Mouse (Mus musculus) spleen, postnatal 14 days (tissue): ENCODE results near the gene Acaca.

ENCODE experiments used
- DNase-seq, 2 experiments: peaks; one replicate each; pipeline ENCODE4 v3.0.0; 2021 to 2022; ENCODE audit warnings: low spot score in 2 of 2

Gene Acaca

GRCm38 (mm10) chr11:84128943-84129798 is at the start of gene Acaca, which contains the start of gene Tada2a:
Gene Acaca, plus strand, starts transcription at chr11:84129672.
Gene Tada2a, minus strand, starts transcription at chr11:84129600.
- peak; percentile 45 to 73 for DNase-seq

- no peak for DNase-seq
These were observed 49.6 kb upstream of the Acaca start for GRCm38 (mm10) chr11:84079887-84080286.

- DNase-seq = no peak
These were observed 49.1 kb upstream of the Acaca start for GRCm38 (mm10) chr11:84080327-84080726.

DNA sequence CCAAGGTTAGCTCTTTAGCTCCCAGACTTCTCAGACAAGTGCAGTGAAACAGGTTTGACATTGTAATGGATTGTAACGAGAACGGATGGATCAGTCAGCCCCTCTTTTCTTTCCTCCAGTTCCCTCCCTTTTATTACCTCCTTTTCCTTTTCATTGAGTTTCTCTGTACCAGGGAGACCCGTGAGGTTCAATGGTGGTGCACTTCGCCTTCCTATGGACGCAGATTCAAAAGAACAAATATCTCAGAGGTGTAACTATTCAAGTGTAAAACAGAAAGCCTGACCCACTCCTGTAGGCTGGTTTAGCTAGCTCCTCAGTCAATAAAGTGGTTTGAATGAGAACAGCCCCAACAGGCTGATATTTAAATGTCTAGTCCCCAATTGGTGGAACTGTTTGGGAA is 47.6 kb upstream of the Acaca start:
- no peak for DNase-seq

GRCm38 (mm10) chr11:84090572-84090971 is 38.9 kb upstream of the Acaca start:
- DNase-seq = no peak

GRCm38 (mm10) chr11:84095084-84095483 is 34.4 kb upstream of the Acaca start:
- no peak for DNase-seq

DNA sequence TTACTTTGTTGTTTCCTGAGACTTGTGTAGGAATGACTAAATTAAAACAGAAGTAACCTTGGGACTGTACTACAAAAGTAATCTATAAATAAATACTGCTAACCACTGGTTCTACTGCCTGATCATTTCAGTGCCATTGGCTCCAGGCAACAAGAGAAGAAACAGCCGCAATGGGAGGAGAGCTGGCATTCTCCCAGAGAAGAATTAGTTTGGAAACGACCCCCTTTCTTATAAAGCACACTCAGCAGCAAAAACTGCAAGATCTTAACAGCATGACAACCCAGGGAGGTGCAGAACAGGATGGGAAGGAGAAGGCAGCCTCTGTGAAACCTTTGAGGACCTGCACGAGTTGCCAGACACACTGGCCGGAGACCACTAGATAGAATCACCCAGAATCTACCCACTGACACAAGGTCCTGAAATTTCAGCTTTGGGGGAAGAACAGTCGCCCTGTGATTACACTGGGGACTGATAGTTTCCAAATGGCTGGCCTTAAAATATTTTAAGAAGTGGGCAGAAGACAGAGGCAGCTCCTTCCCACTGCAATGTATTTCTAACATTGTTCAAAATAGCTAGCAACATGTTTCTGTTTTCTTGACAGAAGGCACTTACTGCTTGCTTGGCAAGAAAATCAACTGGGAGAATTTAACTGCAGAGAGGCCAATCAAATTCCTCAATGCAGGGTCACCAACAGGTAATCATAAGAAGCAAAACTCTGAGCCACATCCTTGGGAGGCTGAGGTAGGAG is 32.0 kb upstream of the Acaca start:
- no peak for DNase-seq

GRCm38 (mm10) chr11:84101182-84101581 is 28.3 kb upstream of the Acaca start:
- no peak for DNase-seq

GRCm38 (mm10) chr11:84104036-84104435 is 25.4 kb upstream of the Acaca start:
- DNase-seq = no peak

- DNase-seq = no peak
These were observed 22.3 kb upstream of the Acaca start for GRCm38 (mm10) chr11:84107137-84107536.

DNA sequence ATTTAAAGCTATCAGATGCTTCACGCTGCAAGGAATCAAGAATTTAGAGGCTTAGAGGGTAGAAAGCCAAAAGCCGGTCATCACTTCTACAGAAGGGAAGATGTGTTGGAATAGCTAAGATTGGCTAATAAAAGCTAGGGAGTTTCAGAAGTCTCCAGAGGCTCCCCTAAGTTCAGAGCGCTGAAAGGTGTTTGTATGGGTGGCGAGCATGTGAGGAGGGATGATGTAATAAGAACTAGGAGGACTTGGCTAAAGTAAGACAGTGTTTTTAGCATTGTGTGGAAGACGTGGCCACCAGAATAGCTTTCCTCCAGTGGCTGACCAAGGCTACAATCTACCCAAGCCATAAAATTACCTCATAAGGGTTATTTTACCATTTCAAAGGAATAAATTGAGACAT is 15.8 kb upstream of the Acaca start:
- no peak for DNase-seq

DNA sequence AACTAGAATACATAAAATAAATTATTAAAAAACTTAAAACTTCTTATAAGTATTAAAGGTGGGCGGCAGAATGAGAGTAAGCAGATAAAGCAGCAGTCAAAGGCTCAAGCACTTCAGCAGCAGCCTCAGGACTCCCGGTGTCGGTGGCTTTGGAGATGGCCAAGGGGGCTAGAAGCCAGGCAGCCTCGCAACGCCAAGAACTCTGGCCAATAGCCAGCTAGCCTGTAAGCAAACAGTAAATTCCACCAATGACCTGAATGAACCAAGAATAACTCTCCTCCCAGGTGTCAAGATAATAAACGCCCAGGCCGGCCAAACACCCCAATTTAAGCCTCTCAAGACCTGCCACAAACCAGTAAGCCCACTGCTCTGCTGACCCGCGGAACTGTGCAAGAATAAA is 13.8 kb upstream of the Acaca start:
- no peak for DNase-seq

GRCm38 (mm10) chr11:84116221-84116620 is 13.3 kb upstream of the Acaca start:
- DNase-seq = no peak

DNA sequence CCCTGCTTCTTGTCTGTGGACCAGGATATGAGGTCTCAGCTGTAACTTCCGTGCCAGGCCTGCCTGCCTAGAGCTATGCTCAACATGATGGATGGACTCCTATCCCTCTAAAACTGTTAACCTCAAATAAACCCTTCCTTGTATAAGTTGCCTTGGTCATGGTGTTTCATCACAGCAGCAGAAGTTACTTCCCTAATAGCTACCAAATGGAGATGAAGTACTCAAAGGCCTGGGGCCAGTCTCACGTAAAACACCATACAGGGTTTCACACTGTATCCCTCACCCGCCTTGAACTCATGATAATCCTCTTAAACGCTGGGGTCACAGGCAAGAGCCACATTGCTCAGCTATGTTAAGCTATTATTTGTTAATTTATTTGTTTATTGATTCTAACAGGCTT is 12.0 kb upstream of the Acaca start:
- no peak for DNase-seq

DNA sequence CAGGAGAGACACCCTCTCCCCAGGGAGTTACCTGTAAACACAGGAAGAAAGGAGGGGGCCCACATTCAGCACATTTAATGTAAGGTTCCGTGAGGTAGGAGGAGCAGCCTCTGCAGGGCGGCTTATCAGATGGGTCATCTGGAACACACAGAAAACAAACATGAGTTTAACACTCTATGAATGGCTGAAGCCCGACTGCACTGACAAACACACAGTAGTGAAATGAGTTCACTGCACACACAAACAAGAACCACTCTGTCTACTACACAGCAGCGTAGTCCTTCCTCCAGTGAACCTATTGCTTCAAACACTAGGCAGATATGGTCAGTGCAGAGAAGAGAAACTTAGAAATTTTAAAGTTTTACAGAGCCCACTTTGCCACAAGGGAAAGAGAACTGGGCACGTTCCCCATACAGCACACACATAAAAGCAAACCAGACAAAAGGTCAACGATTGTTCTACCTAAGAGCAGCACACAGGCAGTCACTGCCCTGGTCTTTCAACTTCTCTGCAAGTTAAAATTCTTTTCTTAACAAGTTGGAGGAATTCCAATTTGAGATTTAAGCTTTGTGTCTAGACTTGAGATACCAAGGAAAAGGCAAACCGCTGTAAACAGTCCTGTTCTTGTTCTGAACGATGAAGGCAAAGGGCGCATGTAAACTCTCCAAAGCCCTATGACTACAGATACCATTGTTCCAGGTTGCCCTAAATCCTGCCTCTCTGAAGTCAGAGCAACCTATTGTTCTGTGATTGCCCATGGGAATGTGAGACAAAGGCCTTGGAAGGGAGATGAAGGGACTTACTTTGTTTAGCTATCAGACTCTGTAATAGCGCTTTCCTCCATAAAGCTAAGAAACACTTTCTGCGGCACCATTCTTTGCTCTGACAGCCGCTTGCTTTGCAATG is 8.2 kb upstream of the Acaca start:
- no peak for DNase-seq

GRCm38 (mm10) chr11:84127977-84128376 is 1.5 kb upstream of the Acaca start:
- no peak for DNase-seq

- no peak for DNase-seq
These were observed 320 bp downstream of the Acaca start for GRCm38 (mm10) chr11:84129799-84130185.

GRCm38 (mm10) chr11:84134331-84134860 is 4.9 kb downstream of the Acaca start:
- no peak for DNase-seq

DNA sequence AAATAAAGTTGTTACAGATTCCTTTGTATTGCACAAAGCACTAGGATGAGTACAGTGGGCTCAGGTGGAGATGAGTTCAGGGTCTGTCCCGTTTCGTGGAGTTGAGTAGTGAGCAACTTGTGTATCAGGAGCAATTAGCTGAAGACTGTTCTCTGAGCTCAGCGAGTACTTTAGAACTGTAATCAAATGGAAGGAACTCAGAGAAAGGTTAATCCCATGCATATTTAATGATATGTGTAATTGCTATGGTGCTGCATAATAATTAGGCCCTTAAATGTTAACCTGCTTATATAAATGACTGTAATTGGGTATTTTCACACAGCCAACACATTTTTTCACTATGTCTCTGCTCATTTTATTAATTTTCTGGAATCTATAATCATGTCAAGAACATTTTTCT is 7.0 kb downstream of the Acaca start:
- no peak for DNase-seq

DNA sequence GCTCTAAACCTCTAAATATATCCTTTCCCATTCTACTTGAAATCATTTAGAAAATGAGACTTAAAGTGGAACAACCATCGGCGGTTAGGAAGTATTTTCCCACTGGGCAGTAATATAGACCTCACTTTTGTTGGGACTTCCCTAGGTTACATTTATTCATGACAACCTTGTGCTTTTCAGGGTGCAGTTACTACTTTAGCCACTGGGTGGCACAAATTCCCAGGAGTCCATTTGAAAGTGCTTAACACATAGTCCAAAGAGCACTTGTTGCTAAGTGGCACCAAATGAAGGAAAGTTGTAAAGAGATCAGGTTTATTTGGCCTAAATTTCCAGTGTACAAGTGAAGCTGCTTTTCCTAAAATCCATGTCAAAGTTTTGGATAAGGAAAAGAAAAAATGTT is 12.3 kb downstream of the Acaca start:
- DNase-seq = peak in 1 of 2 experiments; percentile 32

DNA sequence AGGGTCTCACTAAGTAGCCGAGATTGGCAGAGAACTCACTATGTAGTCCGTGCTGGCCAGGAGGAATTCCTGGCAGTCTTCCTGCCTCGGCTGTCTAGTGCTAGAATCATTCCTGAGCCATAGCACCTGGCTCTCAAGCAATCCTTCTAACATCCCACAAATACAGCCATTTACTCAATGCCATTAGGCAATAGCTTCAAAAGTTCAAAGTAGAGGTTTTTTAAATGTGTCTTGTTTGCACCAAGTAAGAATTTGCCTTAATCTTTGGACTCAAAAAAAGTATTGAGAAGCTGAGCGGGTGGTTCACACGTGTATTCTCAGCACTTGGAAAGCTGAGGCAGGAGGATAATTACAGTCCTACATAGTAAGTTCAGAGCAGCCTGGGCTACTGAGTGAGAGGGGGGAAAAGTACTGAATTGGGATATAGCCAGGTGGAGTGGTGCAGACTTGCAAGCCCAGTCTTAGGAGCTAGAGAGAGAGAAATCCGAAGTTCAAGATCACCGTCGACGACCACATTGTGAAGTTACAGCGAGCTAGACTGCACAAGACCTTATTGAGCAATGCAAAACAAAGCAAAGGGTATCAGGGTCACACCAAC is 15.8 kb downstream of the Acaca start:
- DNase-seq = no peak
